Mouse (Mus musculus): ENCODE results near the gene Samd9l.
"Not testable (repeated sequence)": the region's sequence is repeated elsewhere in the genome, so short reads cannot be mapped to it uniquely, and the experiment has no call there.

- not testable (repeated sequence) for TF ChIP-seq CTCF (IDR thresholded peaks at IDR 0.05); POLR2A (IDR thresholded peaks at IDR 0.05; ENCODE audit: insufficient read depth, low read depth, low read length)
These were observed 14.6 kb downstream of the Samd9l start for GRCm38 (mm10) chr6:3384816-3385215.

Measured in heart, adult 2 months (tissue).